Mouse (Mus musculus) hematopoietic stem cell, adult 5-6 weeks (primary cell): Measurements from ENCODE around the gene Ubald2. TPM values are rescaled to one million over a fixed set of nuclear protein-coding genes. Genes with fewer than 3 reads are reported as not detected.
"Not testable (repeated sequence)": the region's sequence is repeated elsewhere in the genome, so short reads cannot be mapped to it uniquely, and the experiment has no call there.

Source experiments
- ATAC-seq, 2 experiments: fragments of 125-278 bp in 1 of 2; replicated peaks in 1 of 2; 2 replicates each; pipeline ENCODE4 v1.8.0; 2016 to 2017; ENCODE audit warnings: inconsistent platforms in 2 of 2, mild to moderate bottlenecking in 2 of 2, moderate number of reproducible peaks in 2 of 2, low read depth in 1 of 2, moderate TSS enrichment in 1 of 2; ENCODE audit not compliant: low FRiP score in 2 of 2, poor library complexity in 2 of 2, severe bottlenecking in 2 of 2, insufficient read depth in 1 of 2, low TSS enrichment in 1 of 2
- total RNA-seq: library from RNA; stranded (forward); fragments of 172-1452, 232-1000 nt; gene quantifications from 2 replicates; pipeline ENCODE4 v1.2.3, GENCODE M21; 2017

Ubald2 gene
- total RNA-seq, result 51.5 and 101 TPM in 2 replicates

DNA sequence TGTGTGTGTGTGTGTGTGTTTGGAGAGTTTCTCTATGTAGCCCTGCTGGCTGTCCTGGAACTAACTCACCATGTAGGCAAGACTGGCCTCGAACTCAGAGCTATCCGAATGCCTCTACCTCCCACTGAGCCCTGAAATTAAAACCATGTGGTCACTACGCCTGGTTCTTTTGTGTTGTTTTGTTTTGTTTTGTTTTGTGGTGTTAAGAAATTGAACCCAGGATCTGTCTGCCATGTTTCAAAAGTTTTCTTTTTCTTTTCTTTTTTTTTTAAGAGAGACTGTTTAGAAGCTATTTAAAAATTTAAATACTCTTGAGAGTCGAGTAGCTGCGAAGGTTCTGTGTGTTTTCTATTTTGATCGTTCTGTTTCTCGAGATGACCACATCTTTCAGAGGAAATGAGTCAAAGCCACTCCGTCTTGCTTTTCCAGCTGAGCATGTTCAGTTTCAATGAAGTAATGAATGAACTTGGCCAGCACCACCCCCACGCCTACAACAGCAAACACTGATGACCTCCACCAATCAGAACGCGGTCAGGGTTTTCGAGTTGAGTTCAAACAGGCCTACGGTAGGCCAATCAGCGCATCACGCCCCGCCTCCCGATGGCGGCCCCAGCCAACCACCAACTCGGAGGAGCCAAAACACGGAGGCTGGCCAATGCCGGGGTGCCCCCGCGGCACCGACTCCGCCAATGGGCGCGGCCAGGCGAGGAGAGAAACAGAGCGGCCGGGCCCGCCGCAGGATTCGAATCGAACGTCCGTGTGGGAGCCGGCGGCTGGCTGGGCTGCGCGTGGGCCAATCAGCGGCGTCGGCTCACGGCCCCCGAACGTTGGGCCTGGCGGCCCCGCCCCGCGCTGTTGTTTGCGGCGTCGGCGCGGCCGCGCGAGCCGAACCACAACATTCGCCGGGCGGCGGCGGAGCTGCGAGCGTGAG is at the start of gene Ubald2:
Gene Ubald2 (plus strand): TSS at position 739 of the 931 bp plus-strand sequence.
- ATAC-seq, result peak; percentile 91 to 94

DNA sequence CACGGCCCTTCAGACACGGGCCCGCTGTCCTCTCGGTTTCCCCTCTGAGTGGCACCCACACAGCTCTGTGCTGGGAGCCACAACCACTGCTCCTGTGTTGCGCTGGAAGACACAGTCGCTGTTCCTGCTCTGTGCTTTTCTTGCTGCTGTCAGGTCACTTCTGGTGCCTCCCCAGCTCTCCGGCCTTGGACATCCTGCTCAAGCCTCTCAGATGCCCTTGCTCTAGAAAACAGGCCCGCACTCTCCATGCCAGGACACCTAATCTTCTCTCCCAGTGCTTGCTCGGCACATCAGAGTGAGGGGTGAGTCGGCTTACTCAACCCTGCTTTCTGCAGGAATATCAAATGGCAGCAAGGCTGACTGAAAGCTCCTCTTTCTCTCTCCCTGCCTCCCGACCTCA is 49.7 kb upstream of the Ubald2 start:
- ATAC-seq, result no peak

DNA sequence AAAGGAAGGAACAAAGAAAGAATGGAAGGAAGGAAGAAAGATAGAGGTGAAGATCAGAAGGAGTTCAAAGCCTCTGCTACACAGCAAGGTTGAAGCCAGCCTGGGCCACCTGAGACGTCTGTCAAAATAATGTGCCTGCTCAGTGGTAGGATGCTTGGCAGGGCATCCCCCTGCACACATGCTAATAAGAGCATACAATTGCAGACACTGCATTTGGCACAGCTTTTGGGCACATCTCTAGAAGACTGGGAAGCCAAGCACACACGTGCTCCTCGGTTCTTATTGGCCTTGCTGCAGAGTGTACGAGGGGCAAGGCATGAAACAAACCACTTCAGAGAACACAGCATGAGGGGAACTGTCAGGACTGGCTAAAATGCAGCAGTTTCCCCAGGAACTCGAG is 47.9 kb upstream of the Ubald2 start:
- ATAC-seq, result no peak

DNA sequence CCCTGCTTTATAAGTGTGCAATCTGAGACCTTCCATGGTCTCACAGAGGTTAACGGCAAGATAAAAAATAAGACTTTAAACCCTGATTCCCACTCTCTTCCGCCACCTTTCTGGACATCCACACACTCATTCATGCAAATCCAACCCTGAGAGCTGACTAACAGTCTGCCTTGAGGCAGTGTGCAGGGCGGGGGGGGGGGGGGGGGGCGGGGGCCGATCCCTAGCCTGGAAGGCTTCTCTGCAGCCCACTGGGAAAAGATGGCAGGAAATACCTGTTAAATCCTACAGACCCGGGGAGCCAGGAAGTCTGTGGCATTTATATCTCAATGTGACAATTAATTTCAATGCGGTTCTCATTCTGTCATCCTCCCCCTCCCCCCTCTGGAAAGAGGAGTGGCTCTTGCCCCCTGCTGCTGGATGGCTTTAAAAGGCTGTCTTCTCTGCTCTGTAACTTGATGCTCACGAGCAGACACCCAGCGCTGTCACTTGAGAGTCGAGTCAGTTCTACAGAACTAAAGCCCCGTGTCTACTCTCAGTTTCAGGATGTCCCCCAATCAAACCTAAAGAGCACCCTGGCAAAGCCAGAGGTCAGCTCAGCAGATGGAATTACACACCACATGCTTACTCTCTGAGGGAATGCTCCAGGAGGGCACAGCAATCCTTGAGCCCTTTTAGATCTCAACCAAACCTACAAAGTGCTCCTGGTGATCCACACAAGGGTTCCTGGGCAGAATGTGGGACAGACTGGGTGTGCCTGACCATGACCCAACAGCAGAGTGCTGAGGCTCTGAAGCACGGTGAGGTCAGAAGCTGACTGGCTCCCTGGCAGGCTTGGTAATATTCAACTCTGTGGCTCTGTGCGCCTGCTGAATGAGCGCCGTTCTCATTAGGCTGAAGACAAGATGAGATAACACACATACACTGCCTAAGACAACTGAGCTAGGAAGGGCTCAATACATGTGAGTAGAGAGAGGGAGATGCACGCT is 46.5 kb upstream of the Ubald2 start:
- no peak for ATAC-seq

DNA sequence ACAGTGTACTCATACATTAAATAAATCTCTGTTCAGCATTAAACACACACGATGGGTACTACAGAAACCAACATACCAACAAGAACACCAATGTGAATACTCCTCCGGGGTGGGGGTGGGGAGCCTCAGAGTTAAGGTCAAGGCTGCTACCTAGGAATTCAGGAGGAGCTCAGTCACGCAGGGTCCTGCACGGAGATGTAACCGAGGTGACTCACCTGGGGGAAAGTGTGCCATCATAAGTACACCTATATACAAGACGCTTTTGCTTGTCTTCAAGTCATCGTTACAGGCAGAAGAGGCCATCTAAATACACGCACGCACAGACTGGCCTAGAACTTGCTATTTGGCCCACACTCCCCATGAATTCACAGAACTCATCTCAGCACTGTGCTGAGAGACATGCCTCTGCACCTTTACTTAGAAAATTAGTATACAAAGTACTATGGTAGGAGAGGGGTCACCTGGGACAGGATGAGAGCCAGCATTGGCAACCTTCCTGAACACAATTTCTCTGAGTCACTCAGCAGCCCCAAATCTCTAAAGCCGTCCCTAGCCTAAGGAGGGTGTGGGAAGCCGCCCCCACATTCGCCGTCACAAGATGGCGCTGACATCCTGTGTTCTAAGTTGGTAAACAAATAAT is 44.9 kb upstream of the Ubald2 start:
- ATAC-seq, result peak; percentile 80 to 85

DNA sequence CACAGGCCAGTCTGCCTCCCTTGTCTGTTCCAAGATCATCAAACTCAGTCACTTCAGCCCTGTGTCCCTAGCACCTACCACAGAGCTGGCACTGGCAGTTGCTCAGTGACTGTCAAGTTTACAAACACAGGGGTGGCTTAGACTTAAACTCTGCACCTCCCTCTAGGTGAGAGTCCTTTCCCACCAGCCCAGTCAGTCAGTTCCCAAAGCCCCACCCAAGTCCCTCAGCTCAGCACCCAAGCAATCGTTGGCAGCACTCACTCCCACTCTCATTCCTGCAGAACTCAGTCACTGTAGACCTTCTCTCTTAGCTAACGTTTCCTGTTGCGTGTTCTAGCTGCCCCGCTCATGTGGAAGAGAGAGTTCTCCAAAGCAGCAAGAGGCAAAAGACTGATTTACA is 39.1 kb upstream of the Ubald2 start:
- peak in 1 of 2 experiments; percentile 32; a peak in 1 of 4 replicates for ATAC-seq

DNA sequence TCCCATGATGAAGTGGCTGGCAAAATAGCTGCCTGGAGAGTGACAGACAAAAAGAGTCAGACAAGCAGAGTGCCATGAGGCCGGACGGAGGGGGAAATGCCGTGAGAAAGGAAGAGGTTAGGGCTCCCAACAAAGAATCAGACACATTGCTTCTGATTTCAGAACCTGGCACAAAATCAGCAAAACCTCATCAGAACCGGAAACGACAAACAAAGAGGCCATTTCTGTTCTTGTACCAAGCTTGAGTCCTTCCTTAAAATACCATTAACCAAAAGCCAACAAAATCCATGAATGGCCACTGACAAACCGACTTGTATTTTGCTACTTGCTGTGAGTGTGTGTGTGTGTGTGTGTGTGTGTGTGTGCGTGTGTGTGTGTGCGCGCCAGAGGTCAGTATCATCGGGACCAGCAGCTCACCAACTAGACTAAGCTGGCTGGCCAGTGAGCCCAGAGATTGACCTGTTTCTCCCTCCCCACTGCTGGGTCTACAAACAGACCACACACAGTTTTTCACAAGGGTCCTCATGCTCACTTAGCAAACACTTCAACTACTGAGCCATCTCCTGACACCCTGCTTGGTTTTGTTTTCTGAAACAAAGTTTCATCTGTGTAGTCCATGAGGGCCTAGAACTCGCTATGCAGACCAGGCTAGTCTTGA is 37.5 kb upstream of the Ubald2 start:
- ATAC-seq, result no peak

DNA sequence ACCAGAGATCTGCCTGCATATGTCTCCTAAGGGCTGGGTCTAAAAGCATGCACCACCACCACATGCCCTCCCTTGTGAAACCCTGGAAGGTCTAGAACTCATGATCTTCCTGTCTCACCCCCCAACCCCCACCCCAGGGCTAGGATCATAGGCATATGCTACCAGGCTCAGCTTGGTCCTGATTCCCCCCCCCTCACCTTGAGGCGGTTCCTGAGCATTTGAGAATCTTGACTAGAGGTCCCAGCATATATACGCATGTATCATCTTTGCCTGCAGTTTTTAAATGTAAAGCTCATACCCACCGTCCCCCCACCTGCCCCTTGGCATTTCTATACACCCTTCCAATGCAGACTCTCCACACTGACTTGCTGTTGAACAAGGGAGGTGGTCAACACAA is 37.0 kb upstream of the Ubald2 start:
- no peak for ATAC-seq

DNA sequence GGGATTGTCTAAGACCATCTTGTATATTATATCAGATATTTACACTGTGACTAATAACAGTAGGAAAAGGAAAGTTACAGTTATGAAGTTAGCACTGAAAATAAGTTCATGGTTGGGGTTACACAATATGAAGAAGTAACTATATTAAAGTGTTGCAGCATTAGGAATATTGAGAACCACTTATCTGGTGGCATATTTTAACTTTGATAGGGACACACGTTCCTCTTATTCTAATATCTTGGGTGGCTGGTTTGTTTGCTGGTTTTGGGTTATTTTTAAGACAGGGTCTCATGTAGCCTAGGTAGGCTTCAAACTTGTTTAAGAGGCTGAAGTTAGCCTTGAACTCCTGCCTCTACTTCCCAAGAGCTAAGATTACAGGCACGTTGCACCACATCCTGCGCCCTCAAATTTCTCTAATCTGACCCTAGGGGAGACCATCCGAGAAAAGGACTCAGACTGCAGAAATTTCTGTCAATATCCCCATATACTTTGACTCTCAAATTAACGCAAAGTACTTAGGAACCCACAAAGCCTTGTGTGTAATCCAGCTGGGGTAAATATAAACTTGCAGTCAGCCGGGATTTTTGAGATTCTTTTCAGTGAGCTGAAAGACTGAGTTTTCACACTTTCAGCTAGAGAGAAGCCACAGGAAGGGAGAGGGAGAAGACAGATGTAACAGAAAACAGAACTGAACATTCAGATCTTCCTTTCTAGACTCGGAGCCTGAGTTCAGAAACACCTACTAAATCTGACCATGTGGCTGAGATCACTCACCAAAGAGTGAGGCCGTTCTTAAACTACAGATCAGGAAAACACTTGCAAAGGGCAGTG is 36.2 kb upstream of the Ubald2 start:
- no peak for ATAC-seq

DNA sequence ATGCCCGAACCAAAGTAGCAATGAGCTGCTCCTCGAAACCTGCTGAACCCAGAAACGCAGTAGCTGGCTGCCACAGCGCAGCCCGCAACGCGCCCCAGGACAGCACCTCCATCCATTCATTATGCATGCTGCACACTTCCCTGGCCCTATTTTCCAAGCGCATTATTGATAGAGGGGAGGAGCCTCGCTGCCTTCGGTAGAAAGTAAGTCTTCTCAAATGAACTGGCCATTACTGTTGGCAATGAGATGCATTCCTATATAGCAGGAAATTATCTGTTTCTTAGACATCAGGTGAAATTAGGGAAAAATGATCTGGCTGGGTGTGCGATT is 35.6 kb upstream of the Ubald2 start:
- ATAC-seq, result no peak

DNA sequence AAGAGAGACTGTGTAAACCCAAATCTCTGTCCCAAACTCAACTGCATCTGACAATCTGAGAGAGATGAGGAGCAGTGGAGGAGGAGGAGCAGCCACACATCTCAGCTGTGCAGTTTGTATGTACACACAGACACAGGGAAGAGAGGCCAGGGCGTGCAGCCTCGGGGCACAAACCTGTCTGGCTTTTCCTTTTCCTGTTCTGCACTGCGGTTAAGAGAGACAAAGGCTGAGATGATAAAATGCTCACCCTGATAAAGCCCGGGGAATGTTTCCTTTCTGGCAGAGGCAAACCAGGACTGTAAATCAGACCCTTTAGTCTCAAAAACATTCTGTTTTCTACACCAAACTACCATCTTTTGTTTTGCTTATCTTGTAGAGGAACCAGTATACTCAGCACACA is 33.3 kb upstream of the Ubald2 start:
- peak in 1 of 2 experiments; percentile 46; a peak in 1 of 4 replicates for ATAC-seq

DNA sequence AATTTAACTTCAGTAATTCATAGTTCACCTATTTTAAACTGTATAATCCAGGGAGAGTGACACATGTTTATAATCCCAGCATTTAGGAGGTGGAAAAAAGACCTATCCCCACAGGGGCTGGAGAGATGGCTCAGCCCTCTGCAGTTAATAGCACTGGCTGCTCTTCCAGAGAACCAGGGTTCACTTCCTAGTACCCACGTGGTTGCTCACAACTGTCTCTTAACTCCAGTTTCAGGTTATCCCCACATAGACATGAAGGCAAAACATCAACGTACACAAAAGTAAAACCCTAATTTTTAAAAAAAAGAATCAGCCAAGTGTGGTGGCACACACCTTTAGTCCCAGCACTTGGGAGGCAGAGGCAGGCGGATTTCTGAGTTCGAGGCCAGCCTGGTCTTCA is 28.3 kb upstream of the Ubald2 start:
- ATAC-seq, result no peak

DNA sequence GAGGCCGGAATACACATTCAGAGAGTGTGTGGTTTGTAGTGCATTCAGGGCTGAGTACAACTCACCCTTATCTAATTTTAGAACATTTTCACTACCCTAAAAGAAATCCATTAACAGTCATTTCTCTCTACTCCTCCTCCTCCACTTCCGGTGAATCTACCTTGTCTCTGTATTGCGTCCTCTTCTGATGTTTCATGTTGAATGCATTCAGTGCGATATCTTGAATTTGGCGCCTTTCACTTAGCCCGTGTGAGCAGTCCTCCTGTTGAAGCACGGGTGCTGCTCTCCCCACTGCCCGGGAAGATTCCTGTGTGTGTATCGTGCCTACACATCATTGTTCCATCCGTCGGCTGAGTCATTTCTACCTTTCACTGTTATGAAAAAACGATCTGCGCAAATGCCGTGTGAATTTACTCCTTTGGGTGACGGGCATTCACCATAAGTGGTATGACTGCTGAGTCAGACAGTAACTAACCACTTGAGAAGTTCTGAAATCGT is 27.6 kb upstream of the Ubald2 start:
- no peak for ATAC-seq

DNA sequence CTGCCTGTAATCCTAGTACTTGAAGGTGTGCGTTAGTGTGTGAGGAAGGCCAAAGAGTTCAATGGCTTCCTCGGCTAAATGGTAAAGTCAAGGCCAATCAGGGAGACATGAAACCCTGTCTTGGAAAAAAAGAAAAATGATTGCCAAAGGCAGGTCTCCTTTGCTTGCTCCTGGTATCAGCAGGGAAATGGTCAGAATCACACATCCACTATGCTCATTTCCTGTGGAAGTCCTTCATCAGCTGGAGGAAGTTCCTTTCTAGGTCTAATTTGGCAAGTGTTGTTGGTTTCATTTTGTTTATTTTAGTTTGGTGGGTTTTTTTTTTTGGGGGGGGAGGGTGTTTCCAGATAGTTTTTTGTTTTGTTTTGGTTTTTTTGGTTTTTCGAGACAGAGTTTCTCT is 24.9 kb upstream of the Ubald2 start:
- ATAC-seq, result no peak

DNA sequence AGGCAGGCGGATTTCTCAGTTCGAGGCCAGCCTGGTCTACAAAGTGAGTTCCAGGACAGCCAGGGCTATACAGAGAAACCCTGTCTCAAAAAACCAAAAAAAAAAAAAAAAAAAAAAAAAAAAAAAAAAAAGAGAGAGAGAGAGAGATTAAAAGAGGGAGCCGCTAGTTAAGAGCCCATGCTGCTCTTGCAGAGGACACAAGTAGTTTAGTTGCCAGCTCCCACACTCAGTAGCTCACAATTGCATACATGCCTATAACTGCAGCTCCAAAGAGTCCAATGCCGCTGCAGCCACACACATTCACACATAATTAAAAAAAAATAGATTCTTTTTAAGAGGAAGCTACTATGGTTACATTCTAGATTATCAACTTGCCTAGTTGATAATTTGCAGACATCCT is 23.5 kb upstream of the Ubald2 start:
- ATAC-seq, result not testable (repeated sequence)

DNA sequence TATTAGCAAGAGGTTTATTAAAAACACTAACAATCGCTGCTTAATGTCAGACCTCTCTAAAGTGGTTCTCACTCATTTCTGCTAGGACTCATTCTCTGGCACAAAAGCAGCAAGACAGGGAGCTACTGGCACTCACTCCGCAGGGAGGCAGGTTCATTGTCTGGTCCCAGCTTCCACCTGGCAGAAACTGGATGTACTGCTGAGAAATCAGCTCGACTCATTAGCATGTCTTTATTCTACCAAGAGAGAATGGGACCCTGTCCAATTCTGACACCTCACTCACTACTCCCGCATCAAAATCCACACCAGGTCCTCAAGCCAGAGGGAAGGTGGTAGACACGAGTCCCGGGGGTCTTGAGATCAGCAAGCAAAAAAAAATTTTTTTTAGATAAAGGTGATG is 22.3 kb upstream of the Ubald2 start:
- no peak for ATAC-seq
